Mouse (Mus musculus): ENCODE results near the gene Dynll1. TPM values are rescaled to one million over a fixed set of nuclear protein-coding genes. Genes with fewer than 3 reads are reported as not detected.

Dynll1 gene
- polyA plus RNA-seq, 1 experiment = 416 TPM

GRCm38 (mm10) chr5:115261880-115262279 lies 38.9 kb downstream of the Dynll1 start:
- H3K27me3 ChIP-seq (ENCODE audit: control insufficient read depth, insufficient read depth, low read length) = no peaks in the 10 kb centered on the region
- DNase-seq = no peak
- TF ChIP-seq CTCF (IDR thresholded peaks at IDR 0.05; ENCODE audit: borderline replicate concordance, insufficient read depth, low read depth, low read length) = no peak
- no peak for TF ChIP-seq POLR2A (IDR thresholded peaks at IDR 0.05; ENCODE audit: borderline replicate concordance, insufficient read depth, low read length)
- no peak overlapping the region for H3K4me3 ChIP-seq (replicated peaks; ENCODE audit: insufficient read depth, low read depth, low read length)
- peaks cover 3% of the 10 kb centered on the region; the same call in 1 of the 2 replicates for H3K4me1 ChIP-seq (ENCODE audit: control insufficient read depth, insufficient read depth, low read length)
- H3K27ac ChIP-seq (ENCODE audit: insufficient read depth, low read length) = no peak overlapping the region
- 81% methylated on average over 1 of the region's 1 CpGs for WGBS

- TF ChIP-seq POLR2A (IDR thresholded peaks at IDR 0.05; ENCODE audit: borderline replicate concordance, insufficient read depth, low read length) (no peak), CTCF (IDR thresholded peaks at IDR 0.05; ENCODE audit: borderline replicate concordance, insufficient read depth, low read depth, low read length) (no peak)
- Histone ChIP-seq H3K27me3 (ENCODE audit: control insufficient read depth, insufficient read depth, low read length) (no peaks in the 10 kb centered on the region), H3K27ac (ENCODE audit: insufficient read depth, low read length) (no peak overlapping the region), H3K4me1 (ENCODE audit: control insufficient read depth, insufficient read depth, low read length) (peaks cover 3% of the 10 kb centered on the region; the same call in 1 of the 2 replicates), H3K4me3 (replicated peaks; ENCODE audit: insufficient read depth, low read depth, low read length) (no peak overlapping the region)
- 65% methylated on average over 8 of the region's 8 CpGs for WGBS
- DNase-seq = no peak
Measured at GRCm38 (mm10) chr5:115261141-115261540, 39.7 kb downstream of the Dynll1 start.

- DNase-seq = no peak
- Histone ChIP-seq H3K4me3 (replicated peaks; ENCODE audit: insufficient read depth, low read depth, low read length) (no peak overlapping the region), H3K4me1 (ENCODE audit: control insufficient read depth, insufficient read depth, low read length) (peaks cover 3% of the 10 kb centered on the region; the same call in 1 of the 2 replicates), H3K27me3 (ENCODE audit: control insufficient read depth, insufficient read depth, low read length) (no peaks in the 10 kb centered on the region), H3K27ac (ENCODE audit: insufficient read depth, low read length) (no peak overlapping the region)
- TF ChIP-seq POLR2A (IDR thresholded peaks at IDR 0.05; ENCODE audit: borderline replicate concordance, insufficient read depth, low read length) = no peak
- TF ChIP-seq CTCF (IDR thresholded peaks at IDR 0.05; ENCODE audit: borderline replicate concordance, insufficient read depth, low read depth, low read length) = no peak
- 90% methylated on average over 6 of the region's 6 CpGs for WGBS
Measured at GRCm38 (mm10) chr5:115260356-115260755, 40.4 kb downstream of the Dynll1 start.

- Histone ChIP-seq H3K4me3 (replicated peaks; ENCODE audit: insufficient read depth, low read depth, low read length) (no peak overlapping the region), H3K4me1 (ENCODE audit: control insufficient read depth, insufficient read depth, low read length) (no peaks in the 10 kb centered on the region), H3K27ac (ENCODE audit: insufficient read depth, low read length) (no peak overlapping the region), H3K27me3 (ENCODE audit: control insufficient read depth, insufficient read depth, low read length) (no peaks in the 10 kb centered on the region)
- TF ChIP-seq POLR2A (IDR thresholded peaks at IDR 0.05; ENCODE audit: borderline replicate concordance, insufficient read depth, low read length) = no peak
- TF ChIP-seq CTCF (IDR thresholded peaks at IDR 0.05; ENCODE audit: borderline replicate concordance, insufficient read depth, low read depth, low read length) = no peak
- WGBS = 88% methylated on average over 10 of the region's 10 CpGs
- DNase-seq = no peak
Measured at GRCm38 (mm10) chr5:115256909-115257546, 43.8 kb downstream of the Dynll1 start.

GRCm38 (mm10) chr5:115255472-115255871 lies 45.3 kb downstream of the Dynll1 start:
- Histone ChIP-seq H3K4me1 (ENCODE audit: control insufficient read depth, insufficient read depth, low read length) (no peaks in the 10 kb centered on the region), H3K27me3 (ENCODE audit: control insufficient read depth, insufficient read depth, low read length) (no peaks in the 10 kb centered on the region), H3K27ac (ENCODE audit: insufficient read depth, low read length) (no peak overlapping the region), H3K4me3 (replicated peaks; ENCODE audit: insufficient read depth, low read depth, low read length) (no peak overlapping the region)
- DNase-seq = no peak
- 10% methylated on average over 1 of the region's 1 CpGs for WGBS
- TF ChIP-seq CTCF (IDR thresholded peaks at IDR 0.05; ENCODE audit: borderline replicate concordance, insufficient read depth, low read depth, low read length) (no peak), POLR2A (IDR thresholded peaks at IDR 0.05; ENCODE audit: borderline replicate concordance, insufficient read depth, low read length) (no peak)

Other genes with a start within 250 kb of the Dynll1 start
- gene Gm10401, start 202.7 kb downstream of the Dynll1 start, polyA plus RNA-seq (2012; rRNA removed) = not detected in 2 replicates
- gene Acads, start 181.7 kb downstream of the Dynll1 start, polyA plus RNA-seq (2012; rRNA removed) = 14.9 and 16.1 TPM in 2 replicates
- gene Unc119b, start 166.0 kb downstream of the Dynll1 start, polyA plus RNA-seq (2012; rRNA removed) = 34.0 and 36.1 TPM in 2 replicates
- 66.0 and 80.2 TPM in 2 replicates for gene Mlec, start 142.8 kb downstream of the Dynll1 start, polyA plus RNA-seq (2012; rRNA removed)
- gene Cabp1, start 106.6 kb downstream of the Dynll1 start, polyA plus RNA-seq (2012; rRNA removed) = 278 and 294 TPM in 2 replicates
- 168 and 177 TPM in 2 replicates for gene Pop5, start 65.2 kb downstream of the Dynll1 start, polyA plus RNA-seq (2012; rRNA removed)
- 141 and 151 TPM in 2 replicates for gene Rnf10, start 28.1 kb downstream of the Dynll1 start, polyA plus RNA-seq (2012; rRNA removed)
- gene Coq5, start 21.3 kb downstream of the Dynll1 start, polyA plus RNA-seq (2012; rRNA removed) = 39.5 and 39.8 TPM in 2 replicates
- gene Srsf9, start 26.2 kb upstream of the Dynll1 start, polyA plus RNA-seq (2012; rRNA removed) = 60.1 and 65.0 TPM in 2 replicates
- gene Gatc, start 40.2 kb upstream of the Dynll1 start, polyA plus RNA-seq (2012; rRNA removed) = 32.8 and 33.6 TPM in 2 replicates
- 29.7 and 30.3 TPM in 2 replicates for gene Triap1, start 40.2 kb upstream of the Dynll1 start, polyA plus RNA-seq (2012; rRNA removed)
- gene Cox6a1, start 48.0 kb upstream of the Dynll1 start, polyA plus RNA-seq (2012; rRNA removed) = 2,268 and 2,327 TPM in 2 replicates
- gene Msi1, start 128.6 kb upstream of the Dynll1 start, polyA plus RNA-seq (2012; rRNA removed) = 56.5 and 60.4 TPM in 2 replicates
- gene Pla2g1b, start 165.3 kb upstream of the Dynll1 start, polyA plus RNA-seq (2012; rRNA removed) = not detected in 2 replicates
- 114 and 122 TPM in 2 replicates for gene Sirt4, start 183.7 kb upstream of the Dynll1 start, polyA plus RNA-seq (2012; rRNA removed)
- gene Pxn, start 205.7 kb upstream of the Dynll1 start, polyA plus RNA-seq (2012; rRNA removed) = 194 and 240 TPM in 2 replicates

Measured in cerebellum, adult 2 months (tissue).